Mouse (Mus musculus) liver (tissue): ENCODE data around the gene Ano6.
"Not testable (repeated sequence)": the region's sequence is repeated elsewhere in the genome, so short reads cannot be mapped to it uniquely, and the experiment has no call there.

ENCODE experiments used
- DNase-seq: peaks from one replicate; pipeline ENCODE4 v3.0.0-alpha.2; 2020; ENCODE audit warnings: mixed read lengths

The Ano6 gene

GRCm38 (mm10) chr15:95798266-95798665 is 7.6 kb downstream of the Ano6 start:
- DNase-seq: no peak

- DNase-seq: no peak
Observed at GRCm38 (mm10) chr15:95799632-95800031, 9.0 kb downstream of the Ano6 start.

- no peak for DNase-seq
Observed at GRCm38 (mm10) chr15:95800051-95800450, 9.4 kb downstream of the Ano6 start.

- DNase-seq: no peak
Observed at GRCm38 (mm10) chr15:95801261-95801979, 10.8 kb downstream of the Ano6 start.

GRCm38 (mm10) chr15:95802140-95802539 is 11.5 kb downstream of the Ano6 start:
- DNase-seq: no peak

- no peak for DNase-seq
Observed at GRCm38 (mm10) chr15:95802762-95803161, 12.1 kb downstream of the Ano6 start.

DNA sequence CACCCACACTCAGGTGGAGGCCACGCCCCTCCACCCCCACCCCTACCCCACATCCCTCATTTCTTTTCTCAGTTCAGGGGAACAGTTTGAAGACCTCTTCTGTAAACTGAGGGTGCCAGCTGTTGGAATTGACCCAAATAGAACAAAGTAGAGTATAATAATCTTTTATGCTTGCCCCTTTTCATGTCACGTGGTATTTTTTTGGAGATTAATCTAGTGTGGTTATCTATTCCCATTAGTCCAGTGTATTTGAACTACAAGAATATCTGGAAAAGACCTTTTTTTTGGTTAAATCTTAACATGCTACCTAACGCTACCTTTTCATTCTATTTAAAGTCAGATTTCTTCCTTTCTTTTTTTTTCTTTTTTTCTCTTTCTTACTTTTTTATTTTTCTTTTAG is 12.8 kb downstream of the Ano6 start:
- DNase-seq: no peak

- no peak for DNase-seq
Observed at GRCm38 (mm10) chr15:95804255-95804654, 13.6 kb downstream of the Ano6 start.

DNA sequence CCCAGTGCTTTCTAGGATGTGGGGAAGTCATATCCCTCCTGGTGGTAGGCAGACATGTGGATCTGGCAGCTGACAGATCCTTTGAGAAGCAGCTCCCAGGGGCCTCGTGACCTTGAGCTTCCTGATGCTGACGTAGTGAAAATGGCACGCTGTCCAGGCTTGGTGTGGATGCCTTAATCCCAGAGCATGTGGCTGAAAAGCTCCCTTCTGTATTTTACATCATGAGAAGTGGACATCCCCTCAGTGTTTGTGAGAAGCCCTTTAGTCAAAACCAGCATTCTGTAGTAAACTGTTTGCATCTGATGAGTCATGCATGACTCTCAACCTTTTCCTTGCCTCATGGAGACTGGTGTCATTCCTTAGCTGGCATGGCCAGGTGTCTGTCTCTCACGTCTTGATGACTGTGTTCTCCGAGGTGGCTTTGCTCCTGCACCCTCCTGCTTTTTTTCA is 14.4 kb downstream of the Ano6 start:
- no peak for DNase-seq

GRCm38 (mm10) chr15:95807908-95808307 is 17.3 kb downstream of the Ano6 start:
- DNase-seq: no peak

DNA sequence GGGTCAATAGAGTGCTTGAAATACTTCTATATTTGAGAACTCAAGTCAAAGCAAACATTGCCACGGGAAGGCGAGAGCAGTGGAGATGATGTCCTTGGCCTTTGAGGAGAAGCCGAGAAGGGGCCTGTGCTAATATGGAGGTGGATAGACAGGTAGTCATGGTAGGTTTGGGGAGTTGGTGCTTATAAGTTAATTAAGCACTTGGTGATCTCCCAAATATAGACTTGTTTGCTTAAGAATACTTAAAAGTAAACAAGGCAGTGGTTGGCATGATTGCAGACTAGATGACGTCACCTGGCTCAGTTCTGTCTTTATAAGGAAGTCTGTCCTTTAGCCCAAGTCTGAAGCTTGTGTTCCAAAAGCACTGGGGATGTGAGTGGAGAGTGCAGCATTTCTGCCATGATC is 19.7 kb downstream of the Ano6 start:
- no peak for DNase-seq

DNA sequence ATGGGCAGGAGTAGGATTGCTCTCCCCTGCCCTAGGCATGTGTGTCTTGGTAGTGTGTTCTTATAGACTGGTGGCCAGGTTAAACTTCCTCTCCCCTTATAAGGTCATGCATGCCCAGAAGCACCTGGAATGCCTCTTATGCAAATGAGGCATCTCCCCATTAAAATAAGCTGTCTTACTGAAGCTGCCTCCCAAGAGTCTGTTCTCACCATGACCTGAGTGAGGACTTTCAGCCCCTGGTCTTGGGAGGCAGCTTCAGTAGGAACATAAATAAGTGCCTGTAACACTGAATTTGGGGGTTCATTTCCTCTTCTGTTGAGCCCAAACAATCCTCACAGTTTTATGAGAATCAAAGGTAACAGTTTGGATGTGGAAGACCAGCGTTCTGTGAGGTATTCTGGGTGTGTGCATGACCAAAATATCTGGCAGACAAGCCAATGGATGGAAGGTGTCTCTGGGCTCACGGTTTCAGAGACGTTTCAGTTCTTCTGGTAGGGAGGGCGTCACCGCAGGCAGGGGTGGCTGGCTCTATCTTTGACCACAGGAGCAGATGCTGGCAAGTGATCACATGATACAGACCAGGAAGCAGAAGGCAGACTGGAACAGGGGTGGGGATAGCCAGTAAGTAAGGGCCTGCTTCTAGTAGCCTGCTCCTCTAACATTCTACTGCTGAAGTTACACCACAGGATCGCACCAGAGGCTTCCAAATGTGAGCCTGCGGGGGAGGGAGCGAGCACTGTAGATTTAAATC is 22.4 kb downstream of the Ano6 start:
- DNase-seq: no peak

GRCm38 (mm10) chr15:95817501-95817900 is 26.9 kb downstream of the Ano6 start:
- DNase-seq: no peak

DNA sequence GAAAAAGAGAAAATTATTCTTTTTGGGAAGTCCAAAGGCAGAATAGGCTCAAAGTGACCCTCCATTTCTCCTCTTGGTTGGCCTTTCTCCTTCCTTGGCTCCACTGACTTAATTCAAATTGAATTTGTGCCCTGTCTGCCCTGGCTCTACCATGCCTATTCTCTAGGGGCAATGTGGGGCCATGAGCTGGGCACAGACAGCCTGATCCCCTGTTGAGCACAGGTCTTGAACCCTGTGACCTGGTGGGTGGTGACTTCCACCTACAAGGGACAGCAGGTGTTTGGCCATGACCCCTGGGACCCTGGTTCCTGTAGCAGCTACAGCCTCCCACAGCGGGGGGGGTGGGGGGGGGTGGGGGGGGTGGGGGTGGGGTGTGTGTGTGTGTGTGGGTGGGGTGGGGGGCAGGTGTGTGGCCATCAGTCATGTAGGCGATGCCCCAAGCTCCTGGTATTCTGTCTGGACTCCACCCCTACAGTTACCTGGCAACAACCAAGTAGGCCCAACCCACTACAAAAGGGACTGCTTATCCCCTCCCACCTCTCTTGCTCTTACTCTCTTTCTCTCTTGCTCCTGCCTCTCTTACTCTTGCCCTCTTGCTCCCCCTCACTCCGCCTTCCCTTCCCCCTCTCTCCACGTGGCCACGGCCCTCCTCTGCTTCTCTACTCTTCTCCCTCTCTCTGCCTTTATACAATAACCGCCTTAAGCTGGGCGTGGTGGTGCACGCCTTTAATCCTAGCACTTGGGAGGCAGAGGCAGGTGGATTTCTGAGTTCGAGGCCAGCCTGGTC is 28.8 kb downstream of the Ano6 start:
- DNase-seq: no peak

DNA sequence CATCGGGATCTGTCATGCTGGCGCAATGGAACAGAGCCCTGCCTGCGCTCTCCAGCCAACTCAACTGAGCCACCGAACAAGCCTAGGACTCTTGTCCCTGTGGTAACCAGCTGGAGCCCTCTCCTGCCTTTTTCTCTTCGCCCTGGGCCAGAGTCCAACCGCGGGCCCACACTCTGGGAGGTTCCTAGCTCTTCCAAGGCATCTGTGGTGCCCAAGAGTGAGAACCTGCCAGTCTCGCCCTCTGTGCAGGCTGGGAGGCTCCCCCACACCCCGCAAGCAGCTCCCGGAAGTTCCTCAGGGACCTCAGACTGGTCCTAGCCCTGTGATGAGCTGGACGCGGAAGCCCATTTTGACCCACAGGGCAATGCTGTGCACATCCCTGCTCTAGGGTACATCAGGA is 29.5 kb downstream of the Ano6 start:
- DNase-seq: no peak

- DNase-seq: no peak
Observed at GRCm38 (mm10) chr15:95820678-95821077, 30.0 kb downstream of the Ano6 start.

- no peak for DNase-seq
Observed at GRCm38 (mm10) chr15:95822099-95822498, 31.5 kb downstream of the Ano6 start.

DNA sequence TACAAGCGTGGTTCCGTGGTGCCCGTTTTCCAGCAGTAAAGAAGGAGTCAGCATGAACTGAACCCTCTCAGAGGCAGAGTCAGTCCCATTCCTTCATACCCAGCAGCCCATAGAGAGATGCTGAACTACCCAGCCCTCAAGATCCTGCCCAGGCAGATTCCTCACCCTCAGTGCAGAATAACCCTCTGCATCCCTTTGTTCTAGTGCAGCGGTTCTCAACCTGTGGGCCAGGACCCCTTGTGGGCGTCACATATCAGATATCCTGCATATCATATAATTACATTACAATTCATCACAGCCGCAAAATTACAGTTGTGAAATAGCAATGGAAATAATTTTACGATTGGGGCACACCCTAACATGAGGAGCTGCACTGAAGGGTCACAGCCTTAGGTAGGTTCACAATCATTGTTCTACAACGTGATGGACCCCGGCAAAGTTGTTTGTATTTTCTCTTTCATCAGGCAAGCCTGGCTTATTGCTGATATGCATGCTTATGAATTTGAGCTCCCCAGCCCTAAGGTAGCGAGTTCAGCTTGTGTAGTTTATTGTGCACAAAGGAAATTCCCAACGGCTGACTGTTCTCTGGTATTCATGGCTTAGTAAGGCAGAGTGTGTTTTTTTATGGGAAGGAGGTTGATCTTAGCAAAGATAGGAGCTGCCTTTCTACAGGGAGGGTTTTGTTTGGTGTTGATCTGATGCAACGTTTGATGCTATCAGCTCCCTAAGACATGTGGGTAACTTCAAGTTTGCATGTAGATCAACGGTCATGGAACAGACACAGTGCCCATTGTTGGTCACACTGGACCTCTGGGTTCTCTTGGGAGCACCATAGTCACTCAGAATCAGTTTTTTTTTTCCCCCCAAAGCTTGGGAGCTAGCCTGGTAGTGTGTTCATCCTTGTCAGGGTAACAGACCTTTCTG is 33.0 kb downstream of the Ano6 start:
- no peak for DNase-seq

- no peak for DNase-seq
Observed at GRCm38 (mm10) chr15:95826516-95826915, 35.9 kb downstream of the Ano6 start.

DNA sequence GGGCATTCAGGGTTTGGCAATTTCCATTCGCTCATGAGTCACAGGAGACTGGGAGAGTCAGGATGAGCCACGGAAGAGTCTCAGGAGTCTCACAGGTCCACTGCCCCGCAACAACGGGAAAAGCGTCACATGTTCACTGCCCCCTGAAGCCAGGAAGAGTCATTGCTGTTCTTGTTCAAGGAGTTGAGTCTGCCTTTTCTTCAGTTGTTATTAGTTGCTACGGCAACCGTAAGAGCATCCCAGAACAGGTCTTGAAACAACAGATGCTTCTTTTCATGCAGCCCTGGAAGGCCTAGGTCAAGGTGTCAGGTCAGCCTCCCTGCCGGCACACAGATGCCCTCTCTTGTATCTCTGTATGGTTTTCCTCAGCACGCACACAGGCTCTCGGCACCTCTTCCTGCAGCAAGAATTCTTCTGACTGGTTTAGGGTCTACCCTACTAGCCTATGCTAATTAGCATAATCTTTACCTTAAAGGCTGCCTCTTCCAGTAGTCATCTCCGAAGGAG is 36.9 kb downstream of the Ano6 start:
- DNase-seq: no peak

DNA sequence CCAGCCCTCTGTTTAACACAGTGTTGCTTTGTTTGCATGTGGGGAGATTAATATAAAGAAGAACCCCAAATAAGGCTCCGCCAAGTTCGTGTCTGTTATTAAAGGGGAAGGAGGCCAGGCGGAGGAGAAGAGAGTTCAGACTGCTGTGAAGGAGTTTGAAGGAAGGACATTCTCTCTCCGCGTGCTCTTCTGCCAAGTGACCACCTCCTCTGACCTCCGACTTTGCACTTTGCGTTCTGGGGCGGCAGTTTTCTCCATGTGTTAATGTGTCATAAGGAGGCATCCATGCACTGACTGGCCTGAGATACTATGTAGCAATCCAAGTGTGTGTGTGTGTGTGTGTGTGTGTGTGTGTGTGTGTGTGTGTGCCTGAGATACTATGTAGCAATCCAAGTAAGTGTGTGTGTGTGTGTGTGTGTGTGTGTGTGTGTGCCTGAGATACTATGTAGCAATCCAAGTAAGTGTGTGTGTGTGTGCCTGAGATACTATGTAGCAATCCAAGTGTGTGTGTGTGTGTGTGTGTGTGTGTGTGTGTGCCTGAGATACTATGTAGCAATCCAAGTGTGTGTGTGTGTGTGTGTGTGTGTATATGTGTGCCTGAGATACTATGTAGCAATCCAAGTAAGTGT is 37.5 kb downstream of the Ano6 start:
- DNase-seq: not testable (repeated sequence)
